ENCODE assay signal across 8 mouse cellular contexts in the genomic region with DNA sequence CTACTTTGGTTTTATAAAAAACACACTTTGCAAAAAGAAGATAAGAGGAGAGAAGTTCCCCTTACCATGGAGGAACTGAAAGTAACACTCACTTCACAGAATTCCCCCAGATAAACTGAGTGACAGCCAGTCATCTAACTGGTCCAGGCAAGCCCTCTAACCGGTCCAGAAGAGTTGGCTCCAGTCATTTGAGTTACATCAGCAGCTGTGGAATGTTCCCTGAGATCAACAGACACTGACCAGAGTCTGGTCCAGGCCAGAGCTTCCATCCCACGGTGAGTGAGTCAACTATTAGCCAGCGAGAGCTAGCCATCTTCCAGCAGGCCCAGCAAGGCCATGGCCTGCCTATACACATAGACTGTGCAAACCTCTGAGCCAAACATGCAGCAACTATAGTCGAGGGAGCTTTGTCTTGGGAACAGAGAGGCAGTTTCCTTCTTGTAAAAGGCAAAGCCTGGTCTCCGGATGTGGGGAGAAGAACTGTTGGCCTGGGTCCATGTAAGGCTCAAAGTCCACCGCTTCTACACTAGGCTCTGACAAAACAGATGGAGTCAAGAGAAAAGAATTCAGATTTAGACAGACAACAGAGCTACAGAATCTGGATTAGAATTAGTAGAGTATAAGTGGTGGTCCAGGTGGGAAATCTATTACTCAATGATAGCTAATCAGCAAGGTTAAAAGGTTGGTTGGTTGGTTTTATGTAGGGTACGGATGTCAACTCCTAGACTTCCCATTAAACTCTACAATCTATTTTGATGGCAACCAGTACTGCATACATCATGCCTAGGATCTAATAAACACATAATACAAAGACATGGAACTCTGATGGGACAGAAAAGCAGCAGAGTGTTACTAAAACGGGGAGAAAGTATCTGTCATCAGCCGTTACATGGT. TPM values are rescaled to one million over a fixed set of nuclear protein-coding genes. Genes with fewer than 3 reads are reported as not detected.
DNase-seq lines count a peak whose midpoint lies in the region; ATAC-seq and TF ChIP-seq lines count a peak whose summit lies in the region.
"Had no signal": no experiment of that assay in that cellular context is flagged by ENCODE, and none has a peak within 500 bp of the region (broad histone marks: within the 10 kb centered on the region; RNA-seq: fewer than 3 reads in every experiment).

No protein-coding gene starts in this region.

- no peak for TF ChIP-seq CTCF in C2C12 (IDR thresholded peaks at IDR 0.05; ENCODE audit: control insufficient read depth, insufficient read depth, insufficient read length)

- no peaks in the 10 kb centered on the region for H3K9me3 ChIP-seq in midbrain, embryonic 13.5 days
- H3K9me3 ChIP-seq: neural tube, embryonic 12.5 days had no signal

- peak; percentile 71 for DNase-seq in 3134 (ENCODE audit: extremely low read depth, insufficient read length, low spot score)
- DNase-seq in gastrocnemius, postnatal 25 days: peak; percentile 78
- DNase-seq in kidney, adult 8-10 months: peak; percentile 79 to 87
- DNase-seq in cerebellum, adult 11-12 months: no peak

- ATAC-seq in midbrain, embryonic 13.5 days: no peak

- no peak overlapping the region for H3ac ChIP-seq in C2C12 (ENCODE audit: control insufficient read depth, insufficient read length, low read depth)

- H3K79me3 ChIP-seq in C2C12 (ENCODE audit: low read depth): peaks cover 60% of the 10 kb centered on the region

- WGBS in macrophage (ENCODE audit: missing documents): 50% methylated on average over 9 of the region's 9 CpGs
- 75% methylated on average over 9 of the region's 9 CpGs for WGBS in midbrain, embryonic 13.5 days

- no peaks in the 10 kb centered on the region for H3K27me3 ChIP-seq in C2C12 (ENCODE audit: control insufficient read depth, insufficient read depth, insufficient read length)
- no peaks in the 10 kb centered on the region for H3K27me3 ChIP-seq in midbrain, embryonic 13.5 days
- H3K27me3 ChIP-seq: neural tube, embryonic 12.5 days had no signal

- no peak overlapping the region for H3K4me2 ChIP-seq in midbrain, embryonic 13.5 days (replicated peaks)
- H3K4me2 ChIP-seq: neural tube, embryonic 12.5 days had no signal

- H3K27ac ChIP-seq in macrophage: peak overlapping the region; percentile 58
- H3K27ac ChIP-seq in midbrain, embryonic 13.5 days: no peak overlapping the region
- H3K27ac ChIP-seq: neural tube, embryonic 12.5 days had no signal

- H3K4me1 ChIP-seq in midbrain, embryonic 13.5 days (replicated peaks): peaks cover 38% of the 10 kb centered on the region

- H3K4me3 ChIP-seq in C2C12 (ENCODE audit: insufficient read depth, poor library complexity, severe bottlenecking) (no peak overlapping the region), macrophage (ENCODE audit: inconsistent target) (no peak overlapping the region)
- no peak overlapping the region for H3K4me3 ChIP-seq in midbrain, embryonic 13.5 days (replicated peaks)
- H3K4me3 ChIP-seq: neural tube, embryonic 12.5 days had no signal

- no peak overlapping the region for H3K9ac ChIP-seq in midbrain, embryonic 13.5 days (replicated peaks)
- H3K9ac ChIP-seq: neural tube, embryonic 12.5 days had no signal

- H3K36me3 ChIP-seq in C2C12 (ENCODE audit: control insufficient read depth, insufficient read depth) (no peaks in the 10 kb centered on the region), macrophage (ENCODE audit: inconsistent target) (no peaks in the 10 kb centered on the region)
- H3K36me3 ChIP-seq in midbrain, embryonic 13.5 days: no peaks in the 10 kb centered on the region

- H3K79me2 ChIP-seq in C2C12 (ENCODE audit: control insufficient read depth, insufficient read depth) (peaks cover 89% of the 10 kb centered on the region), macrophage (ENCODE audit: inconsistent target) (peaks cover 93% of the 10 kb centered on the region)

TF ChIP-seq in C2C12, 6 proteins besides CTCF, POLR2A, EP300 and RAD21:
- TF ChIP-seq MAX (IDR thresholded peaks at IDR 0.05): peak; percentile 85
- TF ChIP-seq USF1 (IDR thresholded peaks at IDR 0.05; ENCODE audit: low read depth): no peak
- peak; percentile 88 for TF ChIP-seq MYOD1 (IDR thresholded peaks at IDR 0.05; ENCODE audit: control insufficient read depth, insufficient read length, low read depth)
- no peak for TF ChIP-seq MYOG (IDR thresholded peaks at IDR 0.05; ENCODE audit: control insufficient read depth, extremely low read depth, insufficient read length)
- peak; percentile 5 for TF ChIP-seq CEBPB (IDR thresholded peaks at IDR 0.05; ENCODE audit: low read depth)
- TF ChIP-seq FOSL1 (IDR thresholded peaks at IDR 0.05; ENCODE audit: insufficient read depth, low read length, poor library complexity, severe bottlenecking): peak; percentile 38

RNA-seq across cellular contexts. Expression of gene App, which starts 24.7 kb away (rescaled TPM):
- polyA plus RNA-seq in C2C12 (2012; fragmentation: generic; extraction: Trizol) (107 TPM), macrophage (2018) (391 to 669 TPM (median 546 TPM) in 3 replicates)
- total RNA-seq in gastrocnemius, postnatal 25 days (2021): 10 to 100 TPM; 80.3 to 84.8 TPM
- total RNA-seq in macrophage (2018; cell fraction: chromatin; rRNA removed): 1,000 to 10,000 TPM in 1 of 26 experiments, 100 to 1,000 TPM in 25; 132 to 1,211 (median 191) TPM
- total RNA-seq in macrophage (2018; cell fraction: cytosol; rRNA removed): 100 to 1,000 TPM; 297 to 558 (median 409) TPM
- 100 to 1,000 TPM; 477 to 981 (median 771) TPM for total RNA-seq in macrophage (2018; cell fraction: nucleus; rRNA removed)
- polyA plus RNA-seq in midbrain, embryonic 13.5 days (2015; fragmentation: Nextera tagmentation; extraction: Ambion mirVana): 257 and 271 TPM in 2 replicates
